Mouse (Mus musculus) neural tube, embryonic 15.5 days (tissue): ENCODE measurements around the gene Gm6525. TPM values are rescaled to one million over a fixed set of nuclear protein-coding genes. Genes with fewer than 3 reads are reported as not detected.
A peak's percentile ranks its signal among the peaks of the same experiment; 100 is the strongest.

ENCODE experiments used
- ATAC-seq: fragments of 200-750 bp; cut with Nextera tagmentation; 2 replicates; pipeline ENCODE4 v1.8.0; 2017; ENCODE audit warnings: mild to moderate bottlenecking, moderate TSS enrichment, moderate library complexity; ENCODE audit not compliant: low FRiP score
- H3K27ac ChIP-seq: fragments of 300-500 bp; sonication (generic); replicated peaks from 2 replicates; pipeline ENCODE4 v1.5.1; 2015; ENCODE audit warnings: mild to moderate bottlenecking, inconsistent platforms
- H3K27me3 ChIP-seq: fragments of 300-500 bp; sonication (generic); replicated peaks from 2 replicates; pipeline ENCODE4 v1.6.1; 2015; ENCODE audit warnings: inconsistent platforms
- H3K36me3 ChIP-seq: fragments of 300-500 bp; sonication (generic); 2 replicates; pipeline ENCODE4 v1.6.1; 2015; ENCODE audit warnings: inconsistent platforms
- H3K4me1 ChIP-seq: fragments of 300-500 bp; sonication (generic); 2 replicates; pipeline ENCODE4 v1.6.1; 2015; ENCODE audit warnings: inconsistent platforms
- H3K4me2 ChIP-seq: fragments of 300-500 bp; sonication (generic); 2 replicates; pipeline ENCODE4 v1.6.1; 2015; ENCODE audit warnings: inconsistent platforms, mild to moderate bottlenecking, moderate library complexity
- H3K4me3 ChIP-seq: fragments of 300-500 bp; sonication (generic); replicated peaks from 2 replicates; pipeline ENCODE4 v1.5.1; 2015; ENCODE audit warnings: mild to moderate bottlenecking, inconsistent platforms
- H3K9ac ChIP-seq: fragments of 300-500 bp; sonication (generic); replicated peaks from 2 replicates; pipeline ENCODE4 v1.6.1; 2015; ENCODE audit warnings: mild to moderate bottlenecking, inconsistent platforms
- H3K9me3 ChIP-seq: fragments of 300-500 bp; sonication (generic); replicated peaks from 2 replicates; pipeline ENCODE4 v1.6.1; 2016; ENCODE audit warnings: inconsistent platforms
- WGBS: fragments of 180-500 bp; shearing (Covaris S2); methylation state at CpG from one replicate; pipeline ENCODE4 v1.1.7; 2015; ENCODE audit warnings: mixed read lengths; 5-methylcytosine and 5-hydroxymethylcytosine counted together
- polyA plus RNA-seq: library from polyadenylated mRNA; unstranded; fragments of >200 nt; fragmentation: Nextera tagmentation; extraction: Ambion mirVana; gene quantifications from 2 replicates; pipeline ENCODE4 v1.2.1, GENCODE M21; 2015

Gm6525 gene
- polyA plus RNA-seq, 1 experiment from 2014 or later, result 2.4 TPM

DNA sequence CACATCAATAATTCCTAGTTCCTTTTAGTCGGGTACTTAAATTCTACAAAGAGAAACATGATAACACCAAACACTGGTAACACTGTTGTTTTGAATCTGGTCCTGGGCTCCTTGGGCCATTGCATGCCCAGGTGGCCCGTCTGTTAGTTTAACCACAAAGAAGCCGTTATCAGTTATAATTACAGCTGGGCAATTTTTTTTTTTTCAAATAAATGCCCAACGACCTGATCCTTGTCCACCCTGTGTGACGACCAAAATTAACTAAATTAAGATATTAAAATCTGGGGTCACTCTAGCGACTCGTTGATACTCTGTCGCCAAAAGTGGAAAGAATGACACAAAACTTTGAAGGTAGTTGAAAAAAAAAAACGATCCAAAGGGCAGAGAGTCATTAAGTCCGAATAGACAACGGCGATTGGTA, 19.2 kb upstream of the Gm6525 start:
- H3K27ac ChIP-seq, result no peak overlapping the region
- WGBS, result 7% methylated on average over 12 of the region's 12 CpGs
- H3K36me3 ChIP-seq, result peaks cover 5% of the 10 kb centered on the region
- H3K9me3 ChIP-seq, result no peaks in the 10 kb centered on the region
- no peak for ATAC-seq
- peak overlapping the region; percentile 92 for H3K4me2 ChIP-seq
- no peaks in the 10 kb centered on the region for H3K27me3 ChIP-seq
- H3K4me1 ChIP-seq, result peaks cover 12% of the 10 kb centered on the region; the same call in 1 of the 2 replicates
- H3K9ac ChIP-seq, result no peak overlapping the region
- H3K4me3 ChIP-seq, result 0 out of 2 replicates have a peak overlapping the region, but pooled peaks have one; percentile 61

DNA sequence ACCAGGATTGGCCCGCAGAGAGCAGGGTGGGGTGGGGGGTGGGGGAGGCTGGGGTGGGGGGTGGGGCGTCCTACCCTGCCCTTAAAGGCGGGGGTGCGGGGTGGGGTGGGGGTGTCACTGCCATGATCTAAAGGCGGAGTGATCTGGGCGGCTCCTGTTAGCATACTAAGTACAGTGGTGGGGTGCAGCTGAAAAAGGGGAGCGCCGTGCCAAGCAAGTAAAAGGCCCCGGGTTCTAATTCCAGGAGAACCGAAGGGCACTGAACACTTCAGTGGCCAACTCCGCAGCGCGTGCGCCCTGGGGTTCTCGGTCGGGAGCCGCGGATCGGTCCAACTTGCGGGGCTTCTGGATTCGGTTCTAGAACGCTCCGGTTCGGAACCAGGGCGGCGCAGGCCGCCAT, 18.8 kb upstream of the Gm6525 start:
- peak; percentile 68 for ATAC-seq
- H3K4me3 ChIP-seq, result peak overlapping the region; percentile 61
- H3K4me2 ChIP-seq, result peak overlapping the region; percentile 92
- H3K9me3 ChIP-seq, result no peaks in the 10 kb centered on the region
- no peak overlapping the region for H3K27ac ChIP-seq
- peaks cover 12% of the 10 kb centered on the region; the same call in 1 of the 2 replicates for H3K4me1 ChIP-seq
- peak overlapping the region; percentile 45 for H3K9ac ChIP-seq
- H3K36me3 ChIP-seq, result peaks cover 9% of the 10 kb centered on the region
- no peaks in the 10 kb centered on the region for H3K27me3 ChIP-seq
- 0% methylated on average over 27 of the region's 27 CpGs for WGBS

DNA sequence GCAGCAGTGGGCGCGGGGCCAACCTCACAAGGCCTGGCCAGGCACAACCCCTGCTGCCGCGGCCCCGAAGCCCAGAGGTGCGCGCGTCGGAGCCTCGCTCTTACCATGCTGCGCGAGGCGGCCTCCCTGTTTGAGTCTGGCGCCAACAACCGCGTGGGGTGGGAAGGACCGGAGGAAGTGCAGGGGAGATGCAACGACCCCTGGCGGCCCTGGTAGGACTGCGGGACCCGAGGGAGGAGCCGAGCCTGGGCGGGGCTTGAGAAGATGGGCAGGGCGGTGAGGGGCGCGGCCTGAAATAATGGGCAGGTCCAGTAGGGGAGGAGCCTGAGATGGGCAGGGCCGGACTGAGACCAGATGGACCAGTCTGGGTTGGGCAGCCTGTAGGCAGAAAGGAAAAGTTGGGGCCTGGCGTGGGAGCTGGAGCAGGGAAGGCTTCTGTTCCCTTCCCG, 18.3 kb upstream of the Gm6525 start, which contains the start of gene Mnd1:
Mnd1 (minus strand) TSS at position 229 of the 449 bp plus-strand sequence.
- under 1% methylated on average over 29 of the region's 29 CpGs for WGBS

DNA sequence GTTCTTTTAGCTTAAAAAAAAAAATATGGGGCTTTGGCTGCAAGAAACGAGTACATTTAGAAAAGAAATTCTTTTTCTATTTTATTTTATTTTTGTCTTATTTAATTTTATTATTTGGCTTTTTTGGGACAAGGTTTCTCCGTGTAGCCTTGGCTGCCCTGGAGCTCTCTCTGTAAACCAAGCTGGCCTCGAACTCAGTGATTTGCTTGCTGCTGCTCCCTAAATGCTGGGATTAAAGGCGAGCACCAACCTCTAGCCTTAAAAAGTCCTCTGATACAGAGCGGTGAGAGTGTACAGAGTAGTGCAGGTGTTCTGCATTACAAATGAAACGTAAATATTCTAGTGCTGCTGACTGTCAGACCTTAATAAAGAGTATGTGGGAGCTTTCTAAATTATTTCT, 17.8 kb upstream of the Gm6525 start:
- H3K27ac ChIP-seq, result no peak overlapping the region
- 56% methylated on average over 6 of the region's 6 CpGs for WGBS
- H3K9me3 ChIP-seq, result no peaks in the 10 kb centered on the region

More for the DNA sequence above, 18.3 kb upstream of the Gm6525 start, which contains the start of gene Mnd1:
- H3K27me3 ChIP-seq, result no peaks in the 10 kb centered on the region
- peak; percentile 97 for ATAC-seq
- H3K4me3 ChIP-seq, result peak within 1 kb of the TSS; percentile 61
- peaks cover 12% of the 10 kb centered on the region; the same call in 1 of the 2 replicates for H3K4me1 ChIP-seq
- peak within 1 kb of the TSS; percentile 92 for H3K4me2 ChIP-seq
- peaks cover 14% of the 10 kb centered on the region for H3K36me3 ChIP-seq
- H3K9ac ChIP-seq, result peak within 1 kb of the TSS; percentile 45
- no peaks in the 10 kb centered on the region for H3K9me3 ChIP-seq
- H3K27ac ChIP-seq, result no peak within 1 kb of the TSS

DNA sequence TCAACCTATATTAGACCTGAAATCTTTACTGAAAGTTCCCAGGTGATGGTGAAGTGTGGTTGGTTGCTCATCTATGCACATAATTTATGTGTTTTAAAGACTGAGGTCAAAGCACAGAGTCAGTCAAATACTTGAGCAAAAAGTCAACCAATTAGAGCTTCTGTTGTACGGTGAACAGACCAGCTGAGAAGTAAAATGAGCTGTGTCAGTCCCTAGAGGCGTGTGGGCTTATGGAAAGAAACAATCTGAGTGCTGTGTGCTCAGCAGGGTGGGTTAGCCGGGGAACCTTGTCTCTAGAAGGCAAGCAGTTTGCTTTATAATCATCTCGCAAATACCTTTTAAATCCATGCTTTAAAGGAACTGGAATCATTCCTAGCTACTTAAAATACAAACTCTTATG, 16.9 kb upstream of the Gm6525 start:
- Histone ChIP-seq H3K4me2 (no peak overlapping the region), H3K9ac (no peak overlapping the region), H3K9me3 (no peaks in the 10 kb centered on the region), H3K4me3 (no peak overlapping the region), H3K36me3 (peaks cover 22% of the 10 kb centered on the region), H3K4me1 (peaks cover 12% of the 10 kb centered on the region; the same call in 1 of the 2 replicates), H3K27ac (no peak overlapping the region), H3K27me3 (no peaks in the 10 kb centered on the region)
- ATAC-seq, result no peak
- whole genome bisulfite sequencing, result 33% methylated on average over 4 of the region's 4 CpGs

More for the DNA sequence above, 17.8 kb upstream of the Gm6525 start:
- peak overlapping the region; percentile 92 for H3K4me2 ChIP-seq
- no peak for ATAC-seq
- H3K36me3 ChIP-seq, result peaks cover 16% of the 10 kb centered on the region
- no peaks in the 10 kb centered on the region for H3K27me3 ChIP-seq
- H3K4me3 ChIP-seq, result peak overlapping the region; percentile 61; the same call in 1 of the 2 replicates
- peaks cover 12% of the 10 kb centered on the region; the same call in 1 of the 2 replicates for H3K4me1 ChIP-seq
- no peak overlapping the region for H3K9ac ChIP-seq

DNA sequence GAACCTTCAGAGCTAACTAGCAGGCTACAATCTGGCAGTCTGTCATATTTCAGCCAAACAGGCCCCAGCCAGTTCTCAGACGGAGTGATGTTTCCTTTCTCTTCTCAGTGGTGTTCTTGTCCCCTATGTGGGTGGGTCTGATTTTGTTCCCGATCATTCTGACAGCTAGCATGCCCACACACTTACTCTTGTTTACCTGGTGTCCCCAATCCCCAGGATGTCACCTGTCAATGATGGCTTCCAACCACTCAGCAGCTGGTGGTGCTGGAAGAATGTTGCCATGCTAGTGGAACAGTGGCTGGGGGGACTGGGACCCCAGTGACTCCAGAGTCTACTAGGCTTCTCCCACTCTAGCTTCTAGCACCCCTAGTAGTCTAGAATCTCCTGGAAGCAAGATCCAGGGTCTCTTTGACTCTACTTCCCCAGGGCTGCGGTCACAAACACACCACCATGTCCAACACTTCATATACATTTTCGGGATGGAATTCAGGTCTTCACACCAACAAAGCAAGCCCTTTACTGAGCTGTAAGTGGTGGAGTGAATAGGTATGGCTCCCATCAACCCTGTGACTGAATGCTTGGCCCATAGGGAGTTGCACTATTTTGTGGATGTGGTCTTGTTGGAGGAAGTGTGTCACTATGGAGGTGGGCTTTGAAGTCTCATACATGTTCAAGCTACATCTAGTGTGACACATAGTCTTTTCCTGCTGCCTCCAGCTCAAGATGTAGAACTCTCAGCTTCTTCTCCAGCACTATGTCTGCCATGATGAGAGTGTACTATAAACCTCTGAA, 16.1 kb upstream of the Gm6525 start:
- H3K27me3 ChIP-seq, result no peaks in the 10 kb centered on the region
- no peak overlapping the region for H3K27ac ChIP-seq
- ATAC-seq, result no peak
- 86% methylated on average over 4 of the region's 4 CpGs for WGBS
- no peaks in the 10 kb centered on the region for H3K9me3 ChIP-seq
- H3K4me3 ChIP-seq, result no peak overlapping the region
- no peak overlapping the region for H3K9ac ChIP-seq
- H3K4me1 ChIP-seq, result peaks cover 12% of the 10 kb centered on the region; the same call in 1 of the 2 replicates
- H3K36me3 ChIP-seq, result peaks cover 23% of the 10 kb centered on the region
- H3K4me2 ChIP-seq, result no peak overlapping the region

DNA sequence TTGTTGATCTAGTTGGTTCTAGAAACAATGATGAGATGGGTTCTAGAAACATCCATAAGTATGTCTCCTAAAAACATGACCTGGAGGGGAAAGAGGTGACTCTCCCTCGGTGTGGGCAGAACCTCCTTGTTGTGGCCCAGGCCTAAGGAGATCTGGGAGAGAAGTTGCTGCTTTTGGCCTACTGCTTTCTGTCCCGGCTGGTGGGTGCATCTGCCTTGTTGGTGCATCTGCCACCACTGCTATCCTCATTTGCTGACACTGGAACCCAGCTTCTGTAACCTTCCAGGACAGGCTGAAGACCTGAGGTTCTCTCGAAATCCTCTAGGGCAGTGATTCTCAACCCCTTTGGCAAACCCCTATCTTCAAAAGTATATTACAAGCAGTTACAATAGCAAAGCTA, 8.5 kb upstream of the Gm6525 start:
- Histone ChIP-seq H3K36me3 (peaks cover 57% of the 10 kb centered on the region), H3K4me2 (no peak overlapping the region), H3K9ac (no peak overlapping the region), H3K27ac (no peak overlapping the region), H3K4me3 (no peak overlapping the region), H3K4me1 (no peaks in the 10 kb centered on the region), H3K27me3 (no peaks in the 10 kb centered on the region), H3K9me3 (no peaks in the 10 kb centered on the region)
- ATAC-seq, result no peak
- WGBS, result 99% methylated on average over 3 of the region's 3 CpGs

DNA sequence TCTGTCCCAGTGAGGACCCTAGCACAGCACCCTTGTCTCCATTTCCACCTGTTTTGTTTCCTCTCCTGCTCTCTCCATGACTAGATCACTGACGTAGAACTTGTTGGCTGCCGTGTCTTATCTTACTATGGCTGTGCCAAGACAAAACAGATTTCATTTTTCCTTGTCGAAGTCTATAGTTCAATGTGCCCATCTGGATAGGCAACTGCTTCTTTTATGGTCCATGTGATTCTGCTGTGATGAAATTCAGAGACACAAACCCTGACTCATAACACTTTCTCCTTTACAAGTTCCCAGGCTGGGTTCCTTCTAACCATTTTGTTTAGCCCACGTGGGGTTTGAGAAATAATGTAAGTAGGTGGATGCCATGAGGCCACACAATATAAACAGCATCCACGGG, 7.8 kb upstream of the Gm6525 start:
- Histone ChIP-seq H3K9ac (no peak overlapping the region), H3K4me3 (no peak overlapping the region), H3K4me1 (no peaks in the 10 kb centered on the region), H3K9me3 (no peaks in the 10 kb centered on the region), H3K36me3 (peaks cover 59% of the 10 kb centered on the region), H3K27me3 (no peaks in the 10 kb centered on the region), H3K4me2 (no peak overlapping the region), H3K27ac (no peak overlapping the region)
- no peak for ATAC-seq
- WGBS, result 96% methylated on average over 5 of the region's 5 CpGs

DNA sequence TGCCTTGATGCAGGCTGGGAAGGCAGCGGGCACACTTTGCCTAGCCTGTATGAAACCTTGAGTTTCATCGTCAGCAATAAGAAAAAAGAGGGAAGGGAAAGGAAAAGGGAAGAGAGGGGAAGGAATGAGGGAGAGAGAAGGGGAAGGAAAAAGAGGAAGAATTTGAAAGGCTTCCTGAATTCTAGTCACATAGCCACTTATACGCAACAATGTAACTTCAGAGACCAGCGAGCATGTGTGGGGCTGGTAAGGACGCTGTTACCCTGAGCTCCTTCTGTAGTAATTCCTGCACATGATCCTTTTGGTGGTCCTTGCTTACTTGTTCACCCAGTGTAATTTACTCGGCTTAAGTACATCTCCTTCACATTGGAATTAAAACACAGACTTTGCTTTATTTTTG, 5.0 kb upstream of the Gm6525 start:
- Histone ChIP-seq H3K4me2 (no peak overlapping the region), H3K9ac (no peak overlapping the region), H3K4me3 (no peak overlapping the region), H3K36me3 (peaks cover 64% of the 10 kb centered on the region), H3K27me3 (no peaks in the 10 kb centered on the region), H3K4me1 (no peaks in the 10 kb centered on the region; the same call in 1 of the 2 replicates), H3K27ac (no peak overlapping the region), H3K9me3 (no peaks in the 10 kb centered on the region)
- no peak for ATAC-seq
- WGBS, result 88% methylated on average over 6 of the region's 6 CpGs

DNA sequence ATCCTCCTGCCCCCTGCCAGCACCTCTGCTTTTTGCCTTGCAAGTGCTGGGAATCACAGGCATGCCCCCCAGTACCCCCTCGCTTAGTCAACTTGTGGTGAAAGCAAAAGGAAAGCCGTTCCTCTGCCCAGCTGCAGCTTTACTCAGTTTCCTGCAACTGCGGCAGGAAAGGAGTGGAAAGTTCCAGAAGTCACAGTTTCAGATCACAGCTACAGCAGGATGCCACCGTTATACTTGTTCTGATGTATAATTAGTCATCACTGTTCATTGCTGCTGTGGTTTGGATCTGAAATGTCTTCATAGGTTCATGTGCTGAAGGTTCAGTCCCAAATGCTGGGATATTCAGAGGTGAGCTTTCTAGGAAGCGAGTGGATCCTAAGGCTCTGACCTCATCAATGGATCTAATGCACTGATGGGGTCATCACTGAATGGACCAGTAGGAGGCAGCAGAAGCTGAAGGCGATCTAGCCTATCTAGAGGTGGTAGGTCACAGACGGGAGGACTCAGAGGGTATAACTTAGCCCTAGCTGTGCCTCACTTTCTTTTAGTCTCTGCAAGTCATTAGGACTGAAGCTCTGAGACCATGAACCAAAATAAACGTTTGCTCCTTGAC, 4.4 kb upstream of the Gm6525 start:
- no peak for ATAC-seq
- H3K36me3 ChIP-seq, result peaks cover 63% of the 10 kb centered on the region

DNA sequence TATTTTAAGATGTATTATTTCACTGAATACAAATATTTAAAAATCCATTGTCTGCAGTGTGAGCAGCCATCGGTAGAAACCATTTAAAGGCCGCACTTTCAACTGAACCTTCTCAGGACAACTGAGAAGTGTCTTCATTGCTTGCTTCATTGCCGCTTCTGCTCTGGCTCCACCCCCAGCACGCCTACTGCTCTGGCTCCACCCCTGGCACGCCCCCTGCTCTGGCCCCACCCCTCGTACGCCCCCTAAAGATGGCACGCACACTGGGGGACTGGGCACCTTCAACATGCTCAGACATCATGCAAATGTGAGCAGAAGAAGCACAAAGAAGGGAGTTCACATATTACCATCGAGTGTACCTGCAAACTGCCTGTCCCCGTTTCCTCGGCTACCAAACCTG, 1.5 kb upstream of the Gm6525 start:
- no peak overlapping the region for H3K9ac ChIP-seq
- H3K4me3 ChIP-seq, result no peak overlapping the region
- H3K4me2 ChIP-seq, result no peak overlapping the region
- 0 out of 2 replicates have a peak, but pooled peaks have one; percentile 51 for ATAC-seq
- WGBS, result 45% methylated on average over 11 of the region's 11 CpGs
- no peaks in the 10 kb centered on the region for H3K9me3 ChIP-seq
- no peaks in the 10 kb centered on the region; the same call in 1 of the 2 replicates for H3K4me1 ChIP-seq
- H3K27ac ChIP-seq, result no peak overlapping the region
- H3K36me3 ChIP-seq, result peaks cover 48% of the 10 kb centered on the region
- no peaks in the 10 kb centered on the region for H3K27me3 ChIP-seq

More for the DNA sequence above, 4.4 kb upstream of the Gm6525 start:
- WGBS, result 81% methylated on average over 8 of the region's 8 CpGs
- Histone ChIP-seq H3K27ac (no peak overlapping the region), H3K9ac (no peak overlapping the region), H3K27me3 (no peaks in the 10 kb centered on the region), H3K4me3 (no peak overlapping the region), H3K9me3 (no peaks in the 10 kb centered on the region), H3K4me1 (no peaks in the 10 kb centered on the region; the same call in 1 of the 2 replicates), H3K4me2 (no peak overlapping the region)
